Mouse (Mus musculus) stomach, postnatal 0 days (tissue): Measurements from ENCODE around the gene Glrx5. TPM values are rescaled to one million over a fixed set of nuclear protein-coding genes. Genes with fewer than 3 reads are reported as not detected.

Source experiments
- ATAC-seq: fragments of 200-750 bp; cut with Nextera tagmentation; 2 replicates; pipeline ENCODE4 v1.8.0; 2017; ENCODE audit not compliant: low FRiP score, low TSS enrichment
- DNase-seq: peaks from one replicate; pipeline ENCODE4 v3.0.0-alpha.2; 2016; ENCODE audit warnings: low spot score
- H3K27ac ChIP-seq: fragments of 300-500 bp; sonication (generic); replicated peaks from 2 replicates; pipeline ENCODE4 v1.5.1; 2014; ENCODE audit warnings: mild to moderate bottlenecking, control low read depth
- H3K27me3 ChIP-seq: fragments of 300-500 bp; sonication (generic); 2 replicates; pipeline ENCODE4 v1.6.1; 2014; ENCODE audit warnings: low read length; ENCODE audit not compliant: control insufficient read depth, insufficient read depth
- H3K36me3 ChIP-seq: fragments of 300-500 bp; sonication (generic); 2 replicates; pipeline ENCODE4 v1.6.1; 2014; ENCODE audit warnings: low read length, mixed read lengths; ENCODE audit not compliant: control insufficient read depth, insufficient read depth
- H3K4me1 ChIP-seq: fragments of 300-500 bp; sonication (generic); replicated peaks from 2 replicates; pipeline ENCODE4 v1.6.1; 2014; ENCODE audit warnings: antibody characterized with exemption; ENCODE audit not compliant: control insufficient read depth, insufficient read depth
- H3K4me2 ChIP-seq: fragments of 300-500 bp; sonication (generic); replicated peaks from 2 replicates; pipeline ENCODE4 v1.6.1; 2014; ENCODE audit warnings: low read depth, mild to moderate bottlenecking, control low read depth, moderate library complexity
- H3K4me3 ChIP-seq: fragments of 300-500 bp; sonication (generic); 2 replicates; pipeline ENCODE4 v1.5.1; 2014; ENCODE audit warnings: low read depth, low read length, control low read depth
- H3K9ac ChIP-seq: fragments of 300-500 bp; sonication (generic); 2 replicates; pipeline ENCODE4 v1.6.1; 2014; ENCODE audit warnings: mild to moderate bottlenecking, low read length, control low read depth, mixed read lengths
- H3K9me3 ChIP-seq: fragments of 300-500 bp; sonication (generic); 2 replicates; pipeline ENCODE4 v1.6.1; 2016; ENCODE audit warnings: low read length; ENCODE audit not compliant: control insufficient read depth
- CTCF ChIP-seq: IDR thresholded peaks from 2 replicates; pipeline ENCODE4 v1.5.1; 2016; ENCODE audit warnings: antibody characterized with exemption, low read depth, mild to moderate bottlenecking, moderate library complexity
- EP300 ChIP-seq: optimal IDR thresholded peaks from 2 replicates; pipeline ENCODE3; 2016; ENCODE audit warnings: antibody characterized with exemption
- WGBS: fragments of 180-500 bp; shearing (Covaris S2); extraction: QIAGEN DNeasy Blood & Tissue Kit; methylation state at CpG from one replicate; pipeline ENCODE4 v1.1.7; 2014; 5-methylcytosine and 5-hydroxymethylcytosine counted together
- polyA plus RNA-seq: library from polyadenylated mRNA; unstranded; fragments of >200 nt; fragmentation: Nextera tagmentation; extraction: Ambion mirVana; gene quantifications from 2 replicates; pipeline ENCODE4 v1.2.1, GENCODE M21; 2015

The Glrx5 gene
- polyA plus RNA-seq, 1 experiment from 2014 or later, result 134 TPM

DNA sequence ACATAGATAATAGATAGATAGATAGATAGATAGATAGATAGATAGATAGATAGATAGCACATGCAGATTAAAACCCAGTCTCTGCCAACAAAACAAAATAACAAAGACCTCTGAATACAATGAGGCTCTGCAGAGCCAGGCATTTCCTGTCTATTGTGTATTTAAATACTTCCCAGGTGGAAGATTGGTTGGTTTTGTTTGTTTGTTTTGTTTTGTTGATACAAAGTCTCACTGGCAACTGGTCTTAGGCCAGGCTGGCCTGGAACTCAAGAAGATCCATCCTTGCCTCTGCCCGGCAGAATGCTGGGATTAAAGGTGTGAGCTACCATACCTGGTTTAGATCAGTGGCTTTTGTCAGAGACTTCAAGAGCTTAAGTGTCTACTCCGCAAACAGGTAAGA is 44.7 kb downstream of the Glrx5 start:
- 81% methylated on average over 2 of the region's 2 CpGs for WGBS
- Histone ChIP-seq H3K4me3 (no peak overlapping the region), H3K27me3 (no peaks in the 10 kb centered on the region), H3K9me3 (no peaks in the 10 kb centered on the region), H3K36me3 (no peaks in the 10 kb centered on the region), H3K4me2 (no peak overlapping the region), H3K27ac (no peak overlapping the region), H3K4me1 (no peaks in the 10 kb centered on the region), H3K9ac (no peak overlapping the region)
- ATAC-seq, result no peak
- TF ChIP-seq EP300 (no peak), CTCF (no peak)
- no peak for DNase-seq

DNA sequence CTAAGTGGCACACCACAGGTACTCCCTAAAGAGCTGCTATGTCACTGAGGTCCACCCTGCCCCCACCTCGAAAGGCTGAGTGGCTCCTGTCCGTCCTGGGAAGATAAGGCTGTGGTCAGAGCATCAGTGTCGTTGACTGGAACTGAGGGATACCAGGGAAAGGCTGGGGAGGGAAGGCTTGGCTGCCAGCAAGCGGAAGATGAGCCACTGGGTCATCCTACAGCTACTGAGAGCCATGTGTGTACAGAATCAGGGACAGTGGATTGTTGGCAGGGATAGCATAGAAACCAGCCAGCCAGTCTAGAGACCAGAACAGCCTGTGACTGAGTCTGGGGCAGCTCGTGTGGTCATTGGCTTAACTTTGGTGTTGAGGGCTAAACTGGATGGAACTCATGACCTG is 51.7 kb downstream of the Glrx5 start:
- no peaks in the 10 kb centered on the region for H3K9me3 ChIP-seq
- no peak overlapping the region for H3K4me3 ChIP-seq
- no peak overlapping the region for H3K9ac ChIP-seq
- ATAC-seq, result no peak
- no peaks in the 10 kb centered on the region for H3K27me3 ChIP-seq
- DNase-seq, result no peak
- WGBS, result 50% methylated on average over 5 of the region's 5 CpGs
- no peak overlapping the region for H3K27ac ChIP-seq
- H3K4me1 ChIP-seq, result no peaks in the 10 kb centered on the region
- no peaks in the 10 kb centered on the region for H3K36me3 ChIP-seq
- no peak for TF ChIP-seq EP300
- TF ChIP-seq CTCF, result no peak
- no peak overlapping the region for H3K4me2 ChIP-seq

- DNase-seq, result no peak
- no peak for ATAC-seq
- Histone ChIP-seq H3K27ac (no peak overlapping the region), H3K4me3 (no peak overlapping the region), H3K36me3 (no peaks in the 10 kb centered on the region), H3K27me3 (no peaks in the 10 kb centered on the region), H3K4me1 (no peaks in the 10 kb centered on the region), H3K4me2 (no peak overlapping the region), H3K9ac (no peak overlapping the region), H3K9me3 (no peaks in the 10 kb centered on the region)
- 86% methylated on average over 6 of the region's 6 CpGs for WGBS
- no peak for TF ChIP-seq CTCF
- no peak for TF ChIP-seq EP300
Measured at GRCm38 (mm10) chr12:105084816-105085215, 52.3 kb downstream of the Glrx5 start.

- WGBS, result 81% methylated on average over 12 of the region's 12 CpGs
- Histone ChIP-seq H3K9ac (no peak overlapping the region), H3K27me3 (no peaks in the 10 kb centered on the region), H3K9me3 (no peaks in the 10 kb centered on the region), H3K4me1 (no peaks in the 10 kb centered on the region), H3K4me3 (no peak overlapping the region), H3K4me2 (no peak overlapping the region), H3K36me3 (no peaks in the 10 kb centered on the region), H3K27ac (no peak overlapping the region)
- ATAC-seq (no peak), DNase-seq (no peak)
- TF ChIP-seq CTCF, result no peak
- TF ChIP-seq EP300, result no peak
Measured at GRCm38 (mm10) chr12:105085296-105085695, 52.8 kb downstream of the Glrx5 start.

DNA sequence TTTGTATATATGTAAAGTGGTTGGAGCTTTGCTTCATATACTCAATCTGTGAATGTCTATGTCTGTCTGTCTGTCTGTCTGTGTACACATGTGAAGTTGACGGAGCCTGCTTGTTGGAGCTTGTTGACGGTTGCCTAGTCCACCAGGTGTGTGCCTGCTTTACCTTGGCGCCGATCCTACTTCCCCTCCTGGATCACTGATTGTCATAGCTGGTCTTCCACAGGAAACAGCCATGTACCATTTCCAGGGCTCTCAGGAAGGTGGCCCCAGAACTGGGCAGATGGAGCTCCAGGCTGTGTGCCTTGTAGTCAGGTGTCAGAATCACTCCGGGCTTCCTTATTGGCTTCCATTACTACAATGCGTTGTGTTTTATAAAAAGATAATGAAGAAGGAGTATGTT is 54.3 kb downstream of the Glrx5 start:
- DNase-seq (no peak), ATAC-seq (no peak)
- Histone ChIP-seq H3K4me2 (no peak overlapping the region), H3K4me1 (no peaks in the 10 kb centered on the region), H3K9ac (no peak overlapping the region), H3K9me3 (no peaks in the 10 kb centered on the region), H3K27ac (no peak overlapping the region), H3K36me3 (no peaks in the 10 kb centered on the region), H3K27me3 (no peaks in the 10 kb centered on the region), H3K4me3 (no peak overlapping the region)
- WGBS, result 83% methylated on average over 6 of the region's 6 CpGs
- no peak for TF ChIP-seq EP300
- TF ChIP-seq CTCF, result no peak

- H3K4me3 ChIP-seq, result no peak overlapping the region
- TF ChIP-seq EP300 (no peak), CTCF (no peak)
- H3K27me3 ChIP-seq, result no peaks in the 10 kb centered on the region
- H3K36me3 ChIP-seq, result no peaks in the 10 kb centered on the region
- no peak for DNase-seq
- no peaks in the 10 kb centered on the region for H3K9me3 ChIP-seq
- WGBS, result 71% methylated on average over 3 of the region's 3 CpGs
- H3K9ac ChIP-seq, result no peak overlapping the region
- no peak overlapping the region for H3K27ac ChIP-seq
- no peak overlapping the region for H3K4me2 ChIP-seq
- ATAC-seq, result no peak
- no peaks in the 10 kb centered on the region for H3K4me1 ChIP-seq
Measured at GRCm38 (mm10) chr12:105087353-105087752, 54.9 kb downstream of the Glrx5 start.
